Mouse (Mus musculus) brain, embryonic 14.5 days (tissue): Measurements from ENCODE around the gene Rab17. TPM values are rescaled to one million over a fixed set of nuclear protein-coding genes. Genes with fewer than 3 reads are reported as not detected.
A peak's percentile ranks its signal among the peaks of the same experiment; 100 is the strongest.

Source experiments
- DNase-seq: peaks from one replicate; pipeline ENCODE4 v3.0.0-alpha.2; 2011; ENCODE audit warnings: low read depth
- CTCF ChIP-seq: fragments of 200-500 bp; IDR thresholded peaks from 2 replicates; pipeline ENCODE4 v1.5.1; 2012; ENCODE audit warnings: inconsistent platforms, mild to moderate bottlenecking, moderate library complexity, borderline replicate concordance; ENCODE audit not compliant: insufficient read depth, insufficient read length; ENCODE audit errors: extremely low read depth
- POLR2A ChIP-seq: fragments of 200-500 bp; IDR thresholded peaks from 2 replicates; pipeline ENCODE4 v1.6.1; 2012; ENCODE audit warnings: mild to moderate bottlenecking, inconsistent platforms, borderline replicate concordance; ENCODE audit not compliant: poor library complexity, insufficient read depth, insufficient read length, severe bottlenecking; ENCODE audit errors: extremely low read depth
- polyA plus RNA-seq: library from polyadenylated mRNA; depleted of rRNA; stranded (reverse); fragments of >200 nt; gene quantifications from 2 replicates; pipeline ENCODE4 v1.2.3, GENCODE M21; 2012

Rab17 gene
- polyA plus RNA-seq, 1 experiment = not detected

GRCm38 (mm10) chr1:90956245-90957096 is 13.0 kb downstream of the Rab17 start:
- no peak for TF ChIP-seq POLR2A
- TF ChIP-seq CTCF = peak; percentile 79
- DNase-seq = peak; percentile 87

- peak; percentile 40 for DNase-seq
- no peak for TF ChIP-seq POLR2A
These were observed 15.8 kb downstream of the Rab17 start for GRCm38 (mm10) chr1:90953688-90954087.

- DNase-seq = no peak
- no peak for TF ChIP-seq CTCF
These were observed 16.7 kb downstream of the Rab17 start, which contains the start of gene Prlh for GRCm38 (mm10) chr1:90952808-90953207. Prlh (plus strand) TSS chr1:90953108.

- DNase-seq = no peak
- TF ChIP-seq POLR2A (no peak), CTCF (no peak)
These were observed 17.8 kb downstream of the Rab17 start for GRCm38 (mm10) chr1:90951670-90952069.

- no peak for DNase-seq
- TF ChIP-seq CTCF (no peak), POLR2A (no peak)
These were observed 20.2 kb downstream of the Rab17 start for GRCm38 (mm10) chr1:90949309-90949708.

GRCm38 (mm10) chr1:90947252-90947651 is 22.2 kb downstream of the Rab17 start:
- TF ChIP-seq CTCF = no peak
- TF ChIP-seq POLR2A = no peak
- no peak for DNase-seq

- no peak for DNase-seq
- TF ChIP-seq CTCF = no peak
- TF ChIP-seq POLR2A = no peak
These were observed 24.3 kb downstream of the Rab17 start for GRCm38 (mm10) chr1:90945171-90945570.

GRCm38 (mm10) chr1:90939980-90940379 is 29.5 kb downstream of the Rab17 start:
- no peak for TF ChIP-seq POLR2A
- no peak for TF ChIP-seq CTCF
- DNase-seq = no peak

- TF ChIP-seq POLR2A (no peak), CTCF (no peak)
- DNase-seq = no peak
These were observed 32.5 kb downstream of the Rab17 start for GRCm38 (mm10) chr1:90936990-90937389.

- no peak for TF ChIP-seq POLR2A
- no peak for TF ChIP-seq CTCF
- peak; percentile 70 for DNase-seq
These were observed 36.5 kb downstream of the Rab17 start for GRCm38 (mm10) chr1:90933001-90933400.

- peak; percentile 94 for DNase-seq
- TF ChIP-seq POLR2A (no peak), CTCF (peak; percentile 82; the same call in 1 of the 2 replicates)
These were observed 40.9 kb downstream of the Rab17 start for GRCm38 (mm10) chr1:90928575-90928934.

- no peak for DNase-seq
- no peak for TF ChIP-seq POLR2A
- no peak for TF ChIP-seq CTCF
These were observed 41.4 kb downstream of the Rab17 start for GRCm38 (mm10) chr1:90927929-90928574.
